ENCODE assay signal across 8 mouse cellular contexts in genomic region chr10:80900318-80901247, GRCm38 (mm10). TPM values are rescaled to one million over a fixed set of nuclear protein-coding genes. Genes with fewer than 3 reads are reported as not detected.
A peak's percentile ranks its signal among the peaks of the same experiment; 100 is the strongest.
DNase-seq lines count a peak whose midpoint lies in the region; ATAC-seq and TF ChIP-seq lines count a peak whose summit lies in the region.

Gene Timm13 (minus strand): TSS chr10:80900969.

- TF ChIP-seq CTCF in liver, embryonic 14.5 days (IDR thresholded peaks at IDR 0.05; ENCODE audit: low read depth), result no peak
- TF ChIP-seq CTCF in stomach, postnatal 0 days (IDR thresholded peaks at IDR 0.05; ENCODE audit: low read depth), result no peak

- under 1% methylated on average over 72 of the region's 72 CpGs for WGBS in forebrain, embryonic 10.5 days
- WGBS in heart, embryonic 15.5 days, result under 1% methylated on average over 72 of the region's 72 CpGs
- under 1% methylated on average over 72 of the region's 72 CpGs for WGBS in liver, embryonic 14.5 days (ENCODE audit: insufficient replicate concordance)
- WGBS in neural tube, embryonic 11.5 days, result under 1% methylated on average over 72 of the region's 72 CpGs
- under 1% methylated on average over 72 of the region's 72 CpGs for WGBS in stomach, postnatal 0 days

- H3K27ac ChIP-seq in forebrain, embryonic 10.5 days, result peak within 1 kb of the TSS; percentile 91
- peak within 1 kb of the TSS; percentile 89 for H3K27ac ChIP-seq in heart, embryonic 15.5 days
- peak within 1 kb of the TSS; percentile 63 for H3K27ac ChIP-seq in liver, embryonic 14.5 days
- H3K27ac ChIP-seq in neural tube, embryonic 11.5 days (ENCODE audit: low read depth, low read length), result peak within 1 kb of the TSS; percentile 45; the same call in 1 of the 2 replicates
- H3K27ac ChIP-seq in stomach, postnatal 0 days (replicated peaks), result peak within 1 kb of the TSS; percentile 63

- H3K4me2 ChIP-seq in heart, embryonic 15.5 days, result peak within 1 kb of the TSS; percentile 96
- H3K4me2 ChIP-seq in liver, embryonic 14.5 days (ENCODE audit: low read depth), result peak within 1 kb of the TSS; percentile 99
- peak within 1 kb of the TSS; percentile 94 for H3K4me2 ChIP-seq in neural tube, embryonic 11.5 days (ENCODE audit: low read depth)
- peak within 1 kb of the TSS; percentile 83 for H3K4me2 ChIP-seq in stomach, postnatal 0 days (replicated peaks; ENCODE audit: low read depth)

- H3K4me1 ChIP-seq in forebrain, embryonic 10.5 days, result peaks cover 30% of the 10 kb centered on the region
- peaks cover 31% of the 10 kb centered on the region for H3K4me1 ChIP-seq in heart, embryonic 15.5 days (replicated peaks)
- peaks cover 6% of the 10 kb centered on the region in 2 experiments; a peak in 2 of 4 replicates for H3K4me1 ChIP-seq in liver, embryonic 14.5 days (replicated peaks; ENCODE audit: control insufficient read depth in 2 of 2, insufficient read depth in 2 of 2, low read length in 1 of 2)
- peaks cover 6% of the 10 kb centered on the region for H3K4me1 ChIP-seq in neural tube, embryonic 11.5 days (ENCODE audit: control insufficient read depth, insufficient read depth, low read length)
- H3K4me1 ChIP-seq in stomach, postnatal 0 days (replicated peaks; ENCODE audit: control insufficient read depth, insufficient read depth), result peaks cover 3% of the 10 kb centered on the region

- peak; percentile 96 for ATAC-seq in heart, embryonic 15.5 days (replicated peaks; ENCODE audit: insufficient number of reproducible peaks, insufficient read depth, low FRiP score, low read depth)
- peak; percentile 93 for ATAC-seq in liver, embryonic 14.5 days (ENCODE audit: insufficient read depth)
- peak; percentile 91 for ATAC-seq in neural tube, embryonic 11.5 days (ENCODE audit: insufficient read depth, low FRiP score, low TSS enrichment)
- ATAC-seq in stomach, postnatal 0 days (ENCODE audit: low FRiP score, low TSS enrichment), result peak; percentile 96

- H3K9ac ChIP-seq in heart, embryonic 15.5 days, result peak within 1 kb of the TSS; percentile 95
- H3K9ac ChIP-seq in liver, embryonic 14.5 days (replicated peaks), result peak within 1 kb of the TSS; percentile 85
- peak within 1 kb of the TSS; percentile 69 for H3K9ac ChIP-seq in neural tube, embryonic 11.5 days (ENCODE audit: low read length)
- H3K9ac ChIP-seq in stomach, postnatal 0 days (ENCODE audit: low read length), result peak within 1 kb of the TSS; percentile 79

- peaks cover 12% of the 10 kb centered on the region for H3K27me3 ChIP-seq in forebrain, embryonic 10.5 days (ENCODE audit: poor library complexity, severe bottlenecking)
- H3K27me3 ChIP-seq in heart, embryonic 15.5 days, result 0 out of 2 replicates have a peak, but pooled peaks cover 5% of the 10 kb centered on the region
- no peaks in the 10 kb centered on the region for H3K27me3 ChIP-seq in liver, embryonic 14.5 days (ENCODE audit: control insufficient read depth, insufficient read depth, low read length)
- no peaks in the 10 kb centered on the region for H3K27me3 ChIP-seq in neural tube, embryonic 11.5 days (ENCODE audit: control insufficient read depth, insufficient read depth, low read length)
- H3K27me3 ChIP-seq in stomach, postnatal 0 days (ENCODE audit: control insufficient read depth, insufficient read depth, low read length), result no peaks in the 10 kb centered on the region

- no peak for TF ChIP-seq EP300 in liver, embryonic 14.5 days (IDR thresholded peaks at IDR 0.05; ENCODE audit: low read depth)
- TF ChIP-seq EP300 in stomach, postnatal 0 days (optimal IDR thresholded peaks at IDR 0.05), result peak; percentile 70

- H3K9me3 ChIP-seq in forebrain, embryonic 10.5 days, result no peaks in the 10 kb centered on the region
- no peaks in the 10 kb centered on the region for H3K9me3 ChIP-seq in heart, embryonic 15.5 days (replicated peaks)
- no peaks in the 10 kb centered on the region for H3K9me3 ChIP-seq in liver, embryonic 14.5 days (ENCODE audit: control insufficient read depth, low read length)
- no peaks in the 10 kb centered on the region for H3K9me3 ChIP-seq in neural tube, embryonic 11.5 days (ENCODE audit: control insufficient read depth, low read length)
- no peaks in the 10 kb centered on the region for H3K9me3 ChIP-seq in stomach, postnatal 0 days (ENCODE audit: control insufficient read depth, low read length)

- peak within 1 kb of the TSS; percentile 78 for H3K4me3 ChIP-seq in forebrain, embryonic 10.5 days
- peak within 1 kb of the TSS; percentile 98 for H3K4me3 ChIP-seq in heart, embryonic 15.5 days
- peak within 1 kb of the TSS; percentile 78 to 98 for H3K4me3 ChIP-seq in liver, embryonic 14.5 days (ENCODE audit: insufficient read depth in 1 of 2, low read depth in 2 of 2, low read length in 2 of 2)
- H3K4me3 ChIP-seq in neural tube, embryonic 11.5 days (ENCODE audit: low read depth, low read length), result peak within 1 kb of the TSS; percentile 80
- peak within 1 kb of the TSS; percentile 95 for H3K4me3 ChIP-seq in stomach, postnatal 0 days (ENCODE audit: low read depth, low read length)

- DNase-seq in CD8-positive naive resting alpha-beta T cell, adult 2 months (ENCODE audit: low read depth in 2 of 2, low spot score in 2 of 2), result peak; percentile 93 to 95
- DNase-seq in c-Kit-positive CD71-negative TER-119-negative erythroid progenitor cells, embryonic 14.5 days (ENCODE audit: low read depth), result peak; percentile 97
- DNase-seq in forebrain, embryonic 10.5 days (ENCODE audit: extremely low spot score, low spot score), result peak; percentile 99
- DNase-seq in kidney, postnatal 25 days, result peak; percentile 98 to 100
- peak; percentile 99 for DNase-seq in liver, embryonic 14.5 days (ENCODE audit: low read depth in 3 of 3, low spot score in 3 of 3)
- DNase-seq in neural tube, embryonic 11.5 days (ENCODE audit: low spot score), result peak; percentile 99
- DNase-seq in stomach, postnatal 0 days (ENCODE audit: low spot score), result peak; percentile 98

- H3K36me3 ChIP-seq in forebrain, embryonic 10.5 days (replicated peaks), result peaks cover 70% of the 10 kb centered on the region
- peaks cover 30% of the 10 kb centered on the region for H3K36me3 ChIP-seq in heart, embryonic 15.5 days
- H3K36me3 ChIP-seq in liver, embryonic 14.5 days (replicated peaks; ENCODE audit: control insufficient read depth, insufficient read depth, low read depth), result peaks cover 4% of the 10 kb centered on the region
- H3K36me3 ChIP-seq in neural tube, embryonic 11.5 days (ENCODE audit: control insufficient read depth, insufficient read depth, low read length), result peaks cover 19% of the 10 kb centered on the region
- peaks cover 17% of the 10 kb centered on the region for H3K36me3 ChIP-seq in stomach, postnatal 0 days (ENCODE audit: control insufficient read depth, insufficient read depth, low read length)

RNA-seq across cellular contexts. Expression of gene Timm13, which starts in this region (rescaled TPM):
- 395 and 401 TPM in 2 replicates for polyA plus RNA-seq in forebrain, embryonic 10.5 days (2016; fragmentation: Nextera tagmentation; extraction: Ambion mirVana)
- 269 and 299 TPM in 2 replicates for polyA plus RNA-seq in heart, embryonic 15.5 days (2015; fragmentation: Nextera tagmentation; extraction: Ambion mirVana)
- polyA plus RNA-seq in liver, embryonic 14.5 days (2012; rRNA removed), result 114 and 145 TPM in 2 replicates
- polyA plus RNA-seq in liver, embryonic 14.5 days (2014; fragmentation: Nextera tagmentation; extraction: Ambion mirVana), result 201 and 208 TPM in 2 replicates
- 312 and 323 TPM in 2 replicates for polyA plus RNA-seq in neural tube, embryonic 11.5 days (2014; fragmentation: Nextera tagmentation; extraction: Ambion mirVana)
- polyA plus RNA-seq in stomach, postnatal 0 days (2015; fragmentation: Nextera tagmentation; extraction: Ambion mirVana), result 292 and 304 TPM in 2 replicates

Comparison
In these comparisons a context has a peak if more than half of its experiments do, and no peak if none do; other contexts are left out.
1. Peak in every context shown above with its lines: DNase-seq, ATAC-seq, H3K4me3 ChIP-seq and H3K27ac ChIP-seq.